Comparison of ENCODE assay signal across 23 mouse cellular contexts in the genomic region with DNA sequence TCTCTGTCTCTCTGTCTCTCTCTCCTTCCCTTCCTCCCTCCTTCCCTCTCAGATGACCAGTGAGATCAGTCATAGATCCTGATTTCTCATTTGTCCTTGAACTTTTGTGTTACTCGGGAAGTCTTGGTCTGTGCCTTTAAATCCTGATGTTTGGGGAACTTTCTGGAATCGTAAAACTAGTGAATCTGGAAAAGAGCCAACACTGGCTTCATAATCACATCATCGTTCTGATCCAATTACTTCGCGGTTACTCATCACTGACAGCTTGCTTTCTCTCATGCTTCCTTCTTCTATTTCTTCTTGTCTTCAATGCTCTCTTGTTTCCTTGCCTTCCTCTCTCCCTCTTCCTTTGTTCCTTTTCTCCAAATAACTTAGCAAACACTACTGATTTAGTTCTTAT.
DNase-seq lines count a peak whose midpoint lies in the region; ATAC-seq and TF ChIP-seq lines count a peak whose summit lies in the region.
"Had no signal": no experiment of that assay in that cellular context is flagged by ENCODE, and none has a peak within 500 bp of the region (broad histone marks: within the 10 kb centered on the region; RNA-seq: fewer than 3 reads in every experiment).

No protein-coding gene starts in this region.

- no peaks in the 10 kb centered on the region for H3K4me1 ChIP-seq in lung, embryonic 14.5 days (ENCODE audit: insufficient read depth)
- H3K4me1 ChIP-seq: forebrain, embryonic 10.5 days; heart, embryonic 12.5 days; hindbrain, embryonic 13.5 days; midbrain, embryonic 10.5 days; neural tube, embryonic 15.5 days had no signal

- no peaks in the 10 kb centered on the region for H3K36me3 ChIP-seq in lung, embryonic 14.5 days (ENCODE audit: insufficient read depth)
- H3K36me3 ChIP-seq: forebrain, embryonic 10.5 days; heart, embryonic 12.5 days; hindbrain, embryonic 13.5 days; limb, embryonic 15.5 days; midbrain, embryonic 10.5 days; neural tube, embryonic 15.5 days had no signal

- no peak for TF ChIP-seq CTCF in lung, embryonic 14.5 days (IDR thresholded peaks at IDR 0.05; ENCODE audit: low read depth)

- no peak overlapping the region for H3K4me2 ChIP-seq in lung, embryonic 14.5 days
- H3K4me2 ChIP-seq: heart, embryonic 12.5 days; hindbrain, embryonic 13.5 days; limb, embryonic 15.5 days; neural tube, embryonic 15.5 days had no signal

- WGBS in lung, embryonic 14.5 days = 31% methylated on average over 5 of the region's 5 CpGs

- no peak overlapping the region for H3K27ac ChIP-seq in lung, embryonic 14.5 days (ENCODE audit: low read depth)
- H3K27ac ChIP-seq: forebrain, embryonic 10.5 days; hindbrain, embryonic 13.5 days; limb, embryonic 15.5 days; liver, embryonic 14.5 days; midbrain, embryonic 10.5 days; neural tube, embryonic 15.5 days had no signal

- H3K9ac ChIP-seq in lung, embryonic 14.5 days = no peak overlapping the region
- H3K9ac ChIP-seq: heart, embryonic 12.5 days; hindbrain, embryonic 13.5 days; limb, embryonic 15.5 days; liver, embryonic 14.5 days; neural tube, embryonic 15.5 days had no signal

- no peaks in the 10 kb centered on the region for H3K9me3 ChIP-seq in lung, embryonic 14.5 days (ENCODE audit: low read depth, low read length)
- H3K9me3 ChIP-seq: forebrain, embryonic 10.5 days; heart, embryonic 12.5 days; hindbrain, embryonic 13.5 days; limb, embryonic 15.5 days; midbrain, embryonic 10.5 days; neural tube, embryonic 15.5 days had no signal

- DNase-seq in gastrocnemius, adult 18-20 months (ENCODE audit: low spot score) = peak; percentile 29
- DNase-seq in gastrocnemius, postnatal 36 days = no peak
- DNase-seq in lung, embryonic 14.5 days = peak; percentile 79
- DNase-seq in lung, adult 18-20 months = no peak
- DNase-seq in 3T3-L1 (ENCODE audit: low read depth, low spot score) = peak; percentile 37
- peak; percentile 59 for DNase-seq in Muller cell, postnatal 12 days (ENCODE audit: inconsistent ontology term)
- no peak for DNase-seq in spleen, postnatal 14 days (ENCODE audit: low spot score in 2 of 2)
- DNase-seq in heart, postnatal 4 days = no peak
- DNase-seq: adrenal gland, postnatal 10 days; cerebellum, adult 2 months; gastrocnemius, postnatal 14 days; heart, adult 18-20 months; kidney, adult 18-20 months; kidney, postnatal 36 days had no signal

- H3K4me3 ChIP-seq in lung, embryonic 14.5 days (ENCODE audit: low read depth, low read length) = no peak overlapping the region
- H3K4me3 ChIP-seq: forebrain, embryonic 10.5 days; heart, embryonic 12.5 days; hindbrain, embryonic 13.5 days; limb, embryonic 15.5 days; midbrain, embryonic 10.5 days; neural tube, embryonic 15.5 days had no signal

- no peaks in the 10 kb centered on the region for H3K27me3 ChIP-seq in lung, embryonic 14.5 days (ENCODE audit: insufficient read depth, low read length)
- H3K27me3 ChIP-seq: heart, embryonic 12.5 days; hindbrain, embryonic 13.5 days; limb, embryonic 15.5 days; neural tube, embryonic 15.5 days had no signal

- ATAC-seq in lung, embryonic 14.5 days (ENCODE audit: insufficient read depth) = peak; percentile 24; the same call in 1 of the 2 replicates
- ATAC-seq: forebrain, embryonic 16.5 days; inflammation-experienced regulatory T-cells, adult 6 months had no signal

- intact Hi-C loops in gastrocnemius, postnatal 36 days (cut with DNase I) = no loop called here

Comparison
In these comparisons a context has a peak if more than half of its experiments do, and no peak if none do; other contexts are left out.
1. DNase-seq: peak in gastrocnemius, adult 18-20 months (single experiment), lung, embryonic 14.5 days (single experiment), 3T3-L1 (single experiment) and Muller cell, postnatal 12 days (single experiment); none in gastrocnemius, postnatal 36 days (0 of 2), lung, adult 18-20 months (0 of 2), spleen, postnatal 14 days (0 of 2) and heart, postnatal 4 days (single experiment).